Mouse (Mus musculus) kidney, adult 2 months (tissue): ENCODE results near the gene Pstpip1.

Source experiments
- CTCF ChIP-seq: fragments of 200-500 bp; conservative IDR thresholded peaks from 2 replicates; pipeline ENCODE4 v1.5.1; 2011; ENCODE audit warnings: low read depth, mild to moderate bottlenecking, control low read depth, low read length, moderate library complexity, mixed read lengths; ENCODE audit not compliant: insufficient read depth, insufficient read length
- POLR2A ChIP-seq: fragments of 200-500 bp; IDR thresholded peaks from one replicate; pipeline ENCODE4 v1.6.1; 2011; ENCODE audit warnings: low read depth, low read length, control low read depth

DNA sequence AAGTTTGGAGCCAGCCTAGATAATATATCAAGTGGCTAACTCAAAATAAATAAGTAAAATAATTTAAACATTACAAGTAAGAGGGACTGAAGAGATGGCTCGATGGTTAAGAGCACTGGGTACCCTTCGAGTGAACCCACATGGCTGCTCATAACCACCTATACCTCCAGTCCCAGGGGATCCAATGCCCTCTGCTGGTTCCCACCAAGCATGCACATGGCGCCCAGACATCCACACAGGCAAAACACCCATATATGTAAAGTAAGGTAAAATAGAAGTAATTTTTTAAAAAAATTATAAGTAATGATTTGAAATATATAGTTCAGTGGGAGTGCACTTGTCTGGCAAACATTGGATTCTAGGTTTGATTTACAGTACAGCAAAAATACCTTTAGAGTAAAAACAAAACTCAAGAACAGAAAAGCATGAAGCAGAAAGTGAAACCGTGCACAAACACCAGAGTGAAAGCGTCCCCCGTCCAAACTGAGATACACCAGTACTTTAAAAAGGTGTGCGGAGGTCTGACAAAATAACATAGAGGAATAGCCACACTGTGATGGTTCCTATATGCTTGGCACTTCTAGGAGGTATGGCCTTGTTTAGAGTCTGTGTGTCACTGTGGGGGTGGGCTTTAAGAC lies 54.7 kb downstream of the Pstpip1 start:
- no peak for TF ChIP-seq POLR2A
- TF ChIP-seq CTCF, result no peak
